In the genomic region with DNA sequence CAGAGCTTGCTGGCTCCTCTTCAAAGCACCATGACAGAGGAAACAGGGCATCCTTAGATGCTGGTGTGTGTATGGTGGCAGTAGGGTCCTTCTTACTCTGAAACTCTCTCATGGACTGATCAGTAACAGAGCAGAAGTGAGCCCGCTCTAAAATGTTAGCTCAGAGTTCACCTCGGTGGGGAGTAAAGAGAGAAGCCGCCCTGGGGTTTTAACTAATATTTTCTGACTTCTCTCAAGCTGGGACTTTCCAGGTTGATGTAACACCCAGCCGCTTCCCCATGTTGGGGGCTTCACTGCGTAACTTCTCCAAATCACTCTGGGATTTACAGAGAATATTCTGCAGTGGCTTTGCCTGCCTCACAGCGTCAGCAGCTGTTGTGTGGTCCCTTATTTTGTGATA, we compare ENCODE assay signal across 8 mouse cellular contexts.
DNase-seq lines count a peak whose midpoint lies in the region; ATAC-seq and TF ChIP-seq lines count a peak whose summit lies in the region.

No protein-coding gene starts in this region.

- no peaks in the 10 kb centered on the region for H3K27me3 ChIP-seq in heart, postnatal 0 days (ENCODE audit: control insufficient read depth, insufficient read depth, low read length)

- no peak for TF ChIP-seq CTCF in heart, postnatal 0 days (IDR thresholded peaks at IDR 0.05; ENCODE audit: low read depth)

- H3K27ac ChIP-seq in heart, postnatal 0 days (ENCODE audit: low read depth), result peak overlapping the region; percentile 56

- WGBS in heart, postnatal 0 days, result 60% methylated on average over 6 of the region's 6 CpGs

- H3K9me3 ChIP-seq in heart, postnatal 0 days (replicated peaks; ENCODE audit: control insufficient read depth, low read length), result no peaks in the 10 kb centered on the region

- peaks cover 62% of the 10 kb centered on the region for H3K4me1 ChIP-seq in heart, postnatal 0 days (ENCODE audit: control insufficient read depth, insufficient read depth)

- ATAC-seq in heart, postnatal 0 days (ENCODE audit: insufficient read depth, low read depth), result no peak
- ATAC-seq in megakaryocyte, adult 5-6 weeks (ENCODE audit: poor library complexity, severe bottlenecking), result peak; percentile 19

- TF ChIP-seq EP300 in heart, postnatal 0 days (IDR thresholded peaks at IDR 0.05; ENCODE audit: low read depth), result no peak

- H3K9ac ChIP-seq in heart, postnatal 0 days (replicated peaks; ENCODE audit: low read depth, low read length), result peak overlapping the region; percentile 39

- DNase-seq in CD4-positive helper T cell, adult 2 months (ENCODE audit: low read depth, low spot score), result peak; percentile 56
- DNase-seq in NIH3T3 (ENCODE audit: low read depth), result peak; percentile 49
- no peak for DNase-seq in heart, postnatal 0 days (ENCODE audit: low spot score)
- DNase-seq in thymus, postnatal 25 days, result peak; percentile 47
- no peak for DNase-seq in ovary, adult 18-20 months (ENCODE audit: low spot score)
- DNase-seq in right cerebral cortex, postnatal 10 days (ENCODE audit: low spot score in 2 of 2), result no peak
- DNase-seq in adipocyte (ENCODE audit: low spot score), result no peak

- peaks cover 18% of the 10 kb centered on the region; the same call in 1 of the 2 replicates for H3K36me3 ChIP-seq in heart, postnatal 0 days (replicated peaks; ENCODE audit: control insufficient read depth, insufficient read depth, low read length)

- peak overlapping the region; percentile 82 for H3K4me2 ChIP-seq in heart, postnatal 0 days (ENCODE audit: low read depth, low read length)

- H3K4me3 ChIP-seq in heart, postnatal 0 days (ENCODE audit: low read depth, low read length), result peak overlapping the region; percentile 78

Comparison
In these comparisons a context has a peak if more than half of its experiments do, and no peak if none do; other contexts are left out.
1. DNase-seq: peak in CD4-positive helper T cell, adult 2 months (single experiment), NIH3T3 (single experiment) and thymus, postnatal 25 days (single experiment); none in heart, postnatal 0 days (single experiment), ovary, adult 18-20 months (single experiment), right cerebral cortex, postnatal 10 days (0 of 2) and adipocyte (single experiment).